Mouse (Mus musculus) kidney, embryonic 15.5 days (tissue): ENCODE data around the gene Nkx2-2. TPM values are rescaled to one million over a fixed set of nuclear protein-coding genes. Genes with fewer than 3 reads are reported as not detected.
A peak's percentile ranks its signal among the peaks of the same experiment; 100 is the strongest.

ENCODE experiments used
- ATAC-seq: fragments of 200-750 bp; cut with Nextera tagmentation; replicated peaks from 2 replicates; pipeline ENCODE4 v1.8.0; 2017; ENCODE audit warnings: moderate TSS enrichment; ENCODE audit not compliant: low FRiP score
- H3K27ac ChIP-seq: fragments of 300-500 bp; sonication (generic); 2 replicates; pipeline ENCODE4 v1.5.1; 2015; ENCODE audit warnings: mild to moderate bottlenecking, inconsistent platforms
- H3K27me3 ChIP-seq: fragments of 300-500 bp; sonication (generic); 2 replicates; pipeline ENCODE4 v1.6.1; 2015; ENCODE audit warnings: inconsistent platforms
- H3K36me3 ChIP-seq: fragments of 300-500 bp; sonication (generic); 2 replicates; pipeline ENCODE4 v1.6.1; 2015; ENCODE audit warnings: inconsistent platforms
- H3K4me1 ChIP-seq: fragments of 300-500 bp; sonication (generic); 2 replicates; pipeline ENCODE4 v1.6.1; 2015; ENCODE audit warnings: inconsistent platforms
- H3K4me2 ChIP-seq: fragments of 300-500 bp; sonication (generic); 2 replicates; pipeline ENCODE4 v1.6.1; 2015; ENCODE audit warnings: moderate library complexity, mild to moderate bottlenecking, inconsistent platforms
- H3K4me3 ChIP-seq: fragments of 300-500 bp; sonication (generic); replicated peaks from 2 replicates; pipeline ENCODE4 v1.5.1; 2015; ENCODE audit warnings: mild to moderate bottlenecking, inconsistent platforms
- H3K9ac ChIP-seq: fragments of 300-500 bp; sonication (generic); 2 replicates; pipeline ENCODE4 v1.6.1; 2015; ENCODE audit warnings: mild to moderate bottlenecking, inconsistent platforms
- H3K9me3 ChIP-seq: fragments of 300-500 bp; sonication (generic); replicated peaks from 2 replicates; pipeline ENCODE4 v1.6.1; 2016; ENCODE audit warnings: inconsistent platforms
- WGBS: fragments of 180-500 bp; shearing (Covaris S2); methylation state at CpG from one replicate; pipeline ENCODE4 v1.1.7; 2015; ENCODE audit warnings: mixed read lengths; 5-methylcytosine and 5-hydroxymethylcytosine counted together
- polyA plus RNA-seq: library from polyadenylated mRNA; unstranded; fragments of >200 nt; fragmentation: Nextera tagmentation; extraction: Ambion mirVana; gene quantifications from 2 replicates; pipeline ENCODE4 v1.2.1, GENCODE M21; 2015

The Nkx2-2 gene
- polyA plus RNA-seq, 1 experiment from 2014 or later, result not detected

- H3K4me2 ChIP-seq, result no peak overlapping the region
- no peak overlapping the region for H3K9ac ChIP-seq
- H3K36me3 ChIP-seq, result no peaks in the 10 kb centered on the region
- ATAC-seq, result no peak
- H3K27me3 ChIP-seq, result peaks cover 95% of the 10 kb centered on the region
- no peak overlapping the region for H3K4me3 ChIP-seq
- WGBS, result under 1% methylated on average over 33 of the region's 33 CpGs
- no peaks in the 10 kb centered on the region for H3K9me3 ChIP-seq
- H3K27ac ChIP-seq, result no peak overlapping the region
- peaks cover 28% of the 10 kb centered on the region for H3K4me1 ChIP-seq
Observed at GRCm38 (mm10) chr2:147187061-147187870, 6.8 kb downstream of the Nkx2-2 start.

GRCm38 (mm10) chr2:147186261-147186681 lies 7.8 kb downstream of the Nkx2-2 start:
- Histone ChIP-seq H3K4me3 (no peak overlapping the region), H3K27ac (no peak overlapping the region), H3K9me3 (no peaks in the 10 kb centered on the region), H3K9ac (no peak overlapping the region), H3K4me1 (peaks cover 28% of the 10 kb centered on the region), H3K4me2 (no peak overlapping the region), H3K36me3 (no peaks in the 10 kb centered on the region), H3K27me3 (peaks cover 97% of the 10 kb centered on the region)
- ATAC-seq, result no peak
- under 1% methylated on average over 25 of the region's 25 CpGs for WGBS

GRCm38 (mm10) chr2:147185561-147185960 lies 8.5 kb downstream of the Nkx2-2 start:
- WGBS, result under 1% methylated on average over 23 of the region's 23 CpGs

GRCm38 (mm10) chr2:147184071-147184990 lies 9.7 kb downstream of the Nkx2-2 start:
- H3K9ac ChIP-seq, result no peak overlapping the region
- H3K27ac ChIP-seq, result no peak overlapping the region
- no peak for ATAC-seq
- H3K4me3 ChIP-seq, result peak overlapping the region; percentile 27
- H3K9me3 ChIP-seq, result no peaks in the 10 kb centered on the region
- H3K4me1 ChIP-seq, result peaks cover 28% of the 10 kb centered on the region
- under 1% methylated on average over 59 of the region's 65 CpGs for WGBS
- peaks cover 96% of the 10 kb centered on the region for H3K27me3 ChIP-seq
- H3K36me3 ChIP-seq, result no peaks in the 10 kb centered on the region
- H3K4me2 ChIP-seq, result peak overlapping the region; percentile 52

More at GRCm38 (mm10) chr2:147185561-147185960, 8.5 kb downstream of the Nkx2-2 start:
- no peak overlapping the region for H3K27ac ChIP-seq
- H3K27me3 ChIP-seq, result peaks cover 97% of the 10 kb centered on the region
- H3K9me3 ChIP-seq, result no peaks in the 10 kb centered on the region
- H3K36me3 ChIP-seq, result no peaks in the 10 kb centered on the region
- no peak for ATAC-seq
- H3K4me3 ChIP-seq, result 0 out of 2 replicates have a peak overlapping the region, but pooled peaks have one; percentile 2
- H3K9ac ChIP-seq, result no peak overlapping the region
- peak overlapping the region; percentile 24 for H3K4me2 ChIP-seq
- peaks cover 28% of the 10 kb centered on the region for H3K4me1 ChIP-seq

GRCm38 (mm10) chr2:147183521-147183920 lies 10.5 kb downstream of the Nkx2-2 start:
- H3K9me3 ChIP-seq, result no peaks in the 10 kb centered on the region
- H3K4me1 ChIP-seq, result peaks cover 32% of the 10 kb centered on the region
- no peaks in the 10 kb centered on the region for H3K36me3 ChIP-seq
- peaks cover 96% of the 10 kb centered on the region for H3K27me3 ChIP-seq
- H3K27ac ChIP-seq, result no peak overlapping the region
- peak overlapping the region; percentile 52; the same call in 1 of the 2 replicates for H3K4me2 ChIP-seq
- H3K4me3 ChIP-seq, result peak overlapping the region; percentile 27
- no peak overlapping the region for H3K9ac ChIP-seq
- no peak for ATAC-seq
- WGBS, result 2% methylated on average over 12 of the region's 12 CpGs

- Histone ChIP-seq H3K4me1 (peaks cover 37% of the 10 kb centered on the region), H3K36me3 (no peaks in the 10 kb centered on the region), H3K27ac (no peak overlapping the region), H3K27me3 (peaks cover 96% of the 10 kb centered on the region), H3K4me2 (no peak overlapping the region), H3K9ac (no peak overlapping the region), H3K9me3 (no peaks in the 10 kb centered on the region), H3K4me3 (no peak overlapping the region)
- WGBS, result 5% methylated on average over 25 of the region's 25 CpGs
- no peak for ATAC-seq
Observed at GRCm38 (mm10) chr2:147182709-147183260, 11.3 kb downstream of the Nkx2-2 start.

- Histone ChIP-seq H3K9me3 (no peaks in the 10 kb centered on the region), H3K36me3 (no peaks in the 10 kb centered on the region), H3K9ac (no peak overlapping the region), H3K4me2 (no peak overlapping the region), H3K4me1 (peaks cover 38% of the 10 kb centered on the region), H3K27me3 (peaks cover 92% of the 10 kb centered on the region), H3K4me3 (no peak overlapping the region), H3K27ac (no peak overlapping the region)
- ATAC-seq, result no peak
- WGBS, result 18% methylated on average over 18 of the region's 18 CpGs
Observed at GRCm38 (mm10) chr2:147181926-147182708, 11.9 kb downstream of the Nkx2-2 start.

- Histone ChIP-seq H3K9me3 (no peaks in the 10 kb centered on the region), H3K4me3 (no peak overlapping the region), H3K4me1 (peaks cover 38% of the 10 kb centered on the region), H3K27ac (no peak overlapping the region), H3K9ac (no peak overlapping the region), H3K36me3 (no peaks in the 10 kb centered on the region), H3K4me2 (no peak overlapping the region), H3K27me3 (peaks cover 92% of the 10 kb centered on the region)
- 11% methylated on average over 5 of the region's 5 CpGs for WGBS
- ATAC-seq, result no peak
Observed at GRCm38 (mm10) chr2:147181304-147181665, 12.8 kb downstream of the Nkx2-2 start.

- peaks cover 88% of the 10 kb centered on the region for H3K27me3 ChIP-seq
- H3K36me3 ChIP-seq, result no peaks in the 10 kb centered on the region
- ATAC-seq, result no peak
- H3K4me1 ChIP-seq, result peaks cover 33% of the 10 kb centered on the region
- no peak overlapping the region for H3K4me3 ChIP-seq
- no peak overlapping the region for H3K27ac ChIP-seq
- H3K9me3 ChIP-seq, result no peaks in the 10 kb centered on the region
- 3% methylated on average over 31 of the region's 32 CpGs for WGBS
- no peak overlapping the region for H3K4me2 ChIP-seq
- no peak overlapping the region for H3K9ac ChIP-seq
Observed at GRCm38 (mm10) chr2:147180649-147181303, 13.3 kb downstream of the Nkx2-2 start.

GRCm38 (mm10) chr2:147178091-147179059 lies 15.7 kb downstream of the Nkx2-2 start:
- Histone ChIP-seq H3K27ac (no peak overlapping the region), H3K4me1 (peaks cover 16% of the 10 kb centered on the region)
- peak; percentile 86 for ATAC-seq

More at GRCm38 (mm10) chr2:147178091-147179059, 15.7 kb downstream of the Nkx2-2 start:
- Histone ChIP-seq H3K4me2 (peak overlapping the region; percentile 60), H3K36me3 (no peaks in the 10 kb centered on the region), H3K4me3 (peak overlapping the region; percentile 35), H3K27me3 (peaks cover 85% of the 10 kb centered on the region), H3K9me3 (no peaks in the 10 kb centered on the region), H3K9ac (no peak overlapping the region)
- under 1% methylated on average over 39 of the region's 39 CpGs for WGBS
